Mouse (Mus musculus) MEL-GATA-1-ER (cell line): ENCODE results near the gene Pigq.
A peak's percentile ranks its signal among the peaks of the same experiment; 100 is the strongest.

Experiments used
- DNase-seq: peaks from one replicate; pipeline ENCODE4 v3.0.0-alpha.2; 2012; ENCODE audit warnings: low read depth; ENCODE audit errors: extremely low read depth

Pigq gene

GRCm38 (mm10) chr17:25925348-25925747 lies 19.4 kb downstream of the Pigq start:
- no peak for DNase-seq

GRCm38 (mm10) chr17:25922120-25922519 lies 22.6 kb downstream of the Pigq start:
- DNase-seq, result no peak

GRCm38 (mm10) chr17:25919786-25920642 lies 24.7 kb downstream of the Pigq start:
- DNase-seq, result peak; percentile 100

GRCm38 (mm10) chr17:25919144-25919785 lies 25.5 kb downstream of the Pigq start, which contains the start of gene Rab40c:
Gene Rab40c, minus strand, starts transcription at chr17:25919727.
- no peak for DNase-seq

- DNase-seq, result no peak
These were observed 26.5 kb downstream of the Pigq start for GRCm38 (mm10) chr17:25918037-25918750.

DNA sequence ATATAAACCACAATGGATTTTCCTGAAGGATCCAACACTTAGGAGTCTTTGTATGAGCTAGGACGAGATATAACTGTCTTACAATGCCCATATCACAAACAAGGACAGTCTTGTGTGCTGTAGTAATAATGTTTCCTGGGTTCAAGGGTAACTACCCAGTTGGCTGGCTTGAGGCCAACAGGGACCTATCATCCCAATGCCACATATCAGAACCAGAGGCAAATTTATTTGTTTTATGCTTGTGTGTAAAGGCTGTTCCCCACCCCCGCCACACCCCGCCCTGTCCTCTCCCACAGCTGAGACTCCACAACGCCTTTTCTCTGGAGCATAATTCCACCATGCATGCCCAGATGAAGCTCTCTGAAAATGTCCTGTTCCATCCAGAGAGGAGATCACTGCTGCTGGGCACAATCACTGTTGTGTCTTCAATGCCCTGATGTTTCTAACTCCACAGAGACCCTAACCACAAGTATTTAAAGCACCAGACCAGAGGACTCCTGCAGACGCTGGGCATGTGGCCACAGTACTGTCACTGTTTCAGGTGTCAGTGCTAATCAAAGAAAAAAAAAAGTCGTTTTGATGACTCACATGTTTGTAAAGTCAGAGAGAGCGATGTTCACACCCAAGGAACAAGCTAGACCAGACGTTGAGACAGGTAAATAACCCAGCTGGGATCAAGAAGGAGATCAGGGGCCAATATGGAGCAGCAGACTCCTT lies 27.6 kb downstream of the Pigq start:
- DNase-seq, result no peak

DNA sequence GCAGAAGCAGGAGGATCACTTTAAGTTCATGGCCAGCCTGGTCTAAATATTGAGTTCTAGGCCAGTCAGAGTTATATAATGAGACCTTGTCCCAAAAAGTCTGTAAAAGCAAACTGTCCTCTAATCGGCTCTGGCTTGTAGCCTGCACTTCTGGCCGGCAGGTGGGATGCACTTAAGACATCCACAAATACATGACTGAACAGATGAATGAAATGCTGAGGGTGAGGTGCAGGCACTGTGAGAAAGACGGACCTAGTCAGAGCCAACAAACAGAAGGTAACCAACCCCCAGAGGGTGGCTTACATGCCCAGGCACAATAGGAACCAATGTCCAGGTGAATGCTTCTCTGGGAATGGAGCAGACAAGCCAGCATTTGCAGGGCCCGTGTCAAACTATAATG lies 30.4 kb downstream of the Pigq start:
- no peak for DNase-seq

- DNase-seq, result peak; percentile 45
These were observed 30.9 kb downstream of the Pigq start for GRCm38 (mm10) chr17:25913877-25914275.

DNA sequence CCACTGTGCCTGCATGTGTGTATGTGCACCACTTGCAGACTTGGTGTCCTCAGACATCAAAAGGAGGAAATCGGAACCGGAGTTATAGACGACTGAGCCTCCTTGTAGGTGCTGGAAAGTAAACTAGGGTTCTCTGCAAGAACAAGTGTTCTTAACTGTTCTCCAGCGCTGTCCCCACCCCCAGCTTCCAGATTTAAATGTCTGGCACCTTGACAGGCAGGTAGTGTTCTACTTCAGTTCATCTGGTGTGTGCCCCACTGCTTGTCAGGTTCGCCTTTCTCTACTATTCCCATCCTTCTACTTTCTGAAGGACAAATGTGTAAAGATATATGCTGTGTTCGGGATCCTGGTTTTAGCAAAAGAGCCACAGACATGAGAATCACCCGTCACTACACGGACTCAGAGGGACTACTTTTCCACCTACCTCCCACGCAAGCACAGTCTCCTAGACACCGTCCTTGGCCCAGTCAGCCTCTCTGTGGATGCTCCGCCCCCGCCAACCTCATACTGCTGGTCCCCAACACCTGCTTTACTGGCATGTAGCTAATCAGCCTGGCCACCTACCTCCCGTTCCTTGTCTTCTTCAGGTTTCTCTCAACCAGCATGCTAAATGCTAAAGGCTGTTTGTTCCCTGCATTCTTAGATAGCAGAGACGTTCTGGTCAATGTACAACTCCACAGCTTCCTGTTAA lies 31.4 kb downstream of the Pigq start:
- DNase-seq, result no peak

DNA sequence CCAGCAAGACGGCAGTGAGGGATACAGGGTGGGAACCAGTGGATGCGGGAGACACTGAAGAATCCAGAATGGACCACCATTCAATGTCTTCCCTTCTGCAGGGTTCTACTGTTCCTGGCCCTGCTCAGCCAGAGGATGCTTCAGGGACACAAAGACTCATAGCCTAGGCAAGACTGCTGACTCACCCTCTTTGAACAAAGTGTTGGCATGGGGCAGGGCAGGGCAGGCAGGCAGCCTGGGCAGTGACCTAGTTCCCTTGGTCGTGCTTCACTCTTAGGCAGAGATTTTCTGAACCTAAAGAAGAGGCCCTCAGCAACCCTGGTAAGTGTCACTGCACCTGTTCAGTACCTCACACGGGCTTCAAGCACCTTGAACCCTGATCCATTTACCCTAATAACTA lies 32.9 kb downstream of the Pigq start:
- DNase-seq, result no peak

- DNase-seq, result no peak
These were observed 37.1 kb downstream of the Pigq start for GRCm38 (mm10) chr17:25907640-25908039.

- DNase-seq, result no peak
These were observed 41.7 kb downstream of the Pigq start for GRCm38 (mm10) chr17:25903061-25903460.

DNA sequence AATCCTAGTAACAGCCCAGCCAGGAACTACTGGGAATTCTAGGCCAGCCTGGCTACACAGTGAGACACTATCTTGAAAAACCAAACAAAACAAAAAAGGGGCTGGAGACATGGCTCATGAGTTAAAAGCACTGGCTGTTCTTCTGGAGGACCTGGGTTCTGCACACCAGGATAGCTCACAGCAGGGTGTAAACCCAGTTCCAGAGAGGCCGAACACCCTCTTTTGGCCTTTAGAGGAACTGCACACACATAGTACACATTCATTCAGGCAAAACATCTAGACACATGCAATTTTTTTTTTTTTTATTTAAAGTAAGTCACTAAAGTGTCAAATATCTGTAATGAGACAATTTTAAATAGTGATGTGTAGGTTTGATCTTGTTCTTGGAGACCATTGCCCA lies 44.5 kb downstream of the Pigq start:
- no peak for DNase-seq

GRCm38 (mm10) chr17:25895891-25896290 lies 48.8 kb downstream of the Pigq start:
- DNase-seq, result no peak

GRCm38 (mm10) chr17:25895415-25895814 lies 49.3 kb downstream of the Pigq start:
- DNase-seq, result no peak

- DNase-seq, result no peak
These were observed 50.6 kb downstream of the Pigq start for GRCm38 (mm10) chr17:25893975-25894617.

DNA sequence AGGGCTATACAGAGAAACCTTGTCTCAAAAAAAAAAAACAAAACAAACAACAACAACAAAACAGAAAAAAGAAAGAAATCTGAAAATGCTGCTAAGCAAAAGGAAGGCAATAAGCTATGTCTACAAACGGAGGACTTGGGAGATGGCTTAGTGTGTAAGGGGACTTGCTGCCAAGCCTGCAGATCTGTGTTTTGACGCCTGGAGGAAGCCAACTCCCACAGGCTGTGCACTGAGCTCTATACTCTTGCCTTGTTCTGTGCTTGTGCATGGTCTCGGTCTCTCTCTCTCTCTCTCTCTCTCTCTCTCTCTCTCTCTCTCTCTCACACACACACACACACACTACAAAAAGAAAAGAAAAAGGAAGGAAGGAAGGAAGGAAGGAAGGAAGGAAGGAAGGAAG lies 55.9 kb downstream of the Pigq start:
- no peak for DNase-seq

DNA sequence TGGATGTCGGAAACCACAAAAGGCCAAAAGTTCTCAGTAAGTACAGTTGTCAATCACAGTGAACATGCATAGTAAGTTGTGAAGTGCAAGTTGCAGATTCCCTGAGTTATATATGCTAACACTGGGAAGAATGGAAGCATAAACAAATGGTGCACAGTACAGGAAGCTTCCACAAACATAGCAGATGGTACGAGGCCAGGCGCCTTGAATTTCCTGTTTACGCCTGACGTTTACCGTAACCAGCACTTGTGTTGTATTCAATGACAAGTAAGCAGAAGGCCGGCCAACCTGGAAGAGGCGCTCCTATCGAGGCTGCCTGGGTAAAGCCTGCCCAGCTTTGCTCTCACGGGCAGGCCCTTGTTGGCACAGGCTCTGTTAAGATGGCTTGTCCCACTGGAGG lies 57.3 kb downstream of the Pigq start:
- no peak for DNase-seq

DNA sequence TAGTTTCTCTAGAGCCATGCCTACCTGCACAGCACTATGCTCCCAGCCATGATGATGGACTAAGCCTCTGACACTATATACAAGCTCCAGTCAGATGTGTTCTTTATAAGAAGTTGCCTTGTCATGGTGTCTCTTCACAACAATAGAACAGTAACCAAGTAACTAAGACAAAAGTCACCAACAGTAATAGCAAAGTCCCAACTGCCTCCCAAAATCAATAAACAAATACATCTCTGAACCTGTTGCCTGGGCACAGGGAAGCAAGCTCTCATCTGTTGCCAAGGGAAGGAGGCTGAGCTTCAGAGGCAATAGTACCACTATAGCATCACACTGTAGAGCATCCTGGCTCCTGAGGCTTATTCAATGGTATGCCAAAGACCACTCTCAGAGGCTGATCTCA lies 57.9 kb downstream of the Pigq start:
- DNase-seq, result no peak

DNA sequence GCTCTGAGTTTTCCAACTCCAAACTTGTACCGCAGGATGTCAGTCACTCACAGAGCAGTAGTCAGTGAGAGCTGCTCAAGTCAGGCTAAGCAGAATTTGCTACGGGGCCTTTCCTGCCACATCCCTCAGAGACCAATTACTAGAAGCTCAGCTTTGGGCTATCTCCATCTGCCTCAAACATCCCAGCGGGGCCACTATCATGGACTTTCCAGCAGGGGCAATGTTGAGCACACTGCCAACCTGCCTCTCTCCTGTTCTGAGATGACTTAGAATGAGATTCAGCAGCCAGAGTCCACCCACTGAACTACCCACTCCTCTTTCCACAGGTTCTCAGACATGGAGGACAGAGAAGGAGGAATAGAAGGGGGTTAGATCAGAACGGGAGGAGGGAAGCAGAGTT lies 59.1 kb downstream of the Pigq start:
- DNase-seq, result no peak
